Mouse (Mus musculus): Measurements from ENCODE around the gene Fam184b. TPM values are rescaled to one million over a fixed set of nuclear protein-coding genes. Genes with fewer than 3 reads are reported as not detected.

Fam184b gene
- polyA plus RNA-seq, 1 experiment = 0.01 TPM

GRCm38 (mm10) chr5:45639715-45640092, 290 bp upstream of the Fam184b start:
- H3K79me3 ChIP-seq (ENCODE audit: low read depth) = no peaks in the 10 kb centered on the region
- TF ChIP-seq MYOD1 (IDR thresholded peaks at IDR 0.05; ENCODE audit: control insufficient read depth, insufficient read length, low read depth) (no peak), USF1 (IDR thresholded peaks at IDR 0.05; ENCODE audit: low read depth) (no peak), MYOG (IDR thresholded peaks at IDR 0.05; ENCODE audit: control insufficient read depth, extremely low read depth, insufficient read length) (no peak), CTCF (IDR thresholded peaks at IDR 0.05; ENCODE audit: control insufficient read depth, insufficient read depth, insufficient read length) (no peak), MAX (IDR thresholded peaks at IDR 0.05) (no peak), CEBPB (IDR thresholded peaks at IDR 0.05; ENCODE audit: low read depth) (no peak), FOSL1 (IDR thresholded peaks at IDR 0.05; ENCODE audit: insufficient read depth, low read length, poor library complexity, severe bottlenecking) (no peak)
- no peaks in the 10 kb centered on the region for H3K36me3 ChIP-seq (ENCODE audit: control insufficient read depth, insufficient read depth)
- H3K27me3 ChIP-seq (ENCODE audit: control insufficient read depth, insufficient read depth, insufficient read length) = peaks cover 18% of the 10 kb centered on the region
- H3K4me3 ChIP-seq (ENCODE audit: insufficient read depth, poor library complexity, severe bottlenecking) = no peak overlapping the region
- no peak overlapping the region for H3ac ChIP-seq (ENCODE audit: control insufficient read depth, insufficient read length, low read depth)
- H3K79me2 ChIP-seq (ENCODE audit: control insufficient read depth, insufficient read depth) = no peaks in the 10 kb centered on the region

DNA sequence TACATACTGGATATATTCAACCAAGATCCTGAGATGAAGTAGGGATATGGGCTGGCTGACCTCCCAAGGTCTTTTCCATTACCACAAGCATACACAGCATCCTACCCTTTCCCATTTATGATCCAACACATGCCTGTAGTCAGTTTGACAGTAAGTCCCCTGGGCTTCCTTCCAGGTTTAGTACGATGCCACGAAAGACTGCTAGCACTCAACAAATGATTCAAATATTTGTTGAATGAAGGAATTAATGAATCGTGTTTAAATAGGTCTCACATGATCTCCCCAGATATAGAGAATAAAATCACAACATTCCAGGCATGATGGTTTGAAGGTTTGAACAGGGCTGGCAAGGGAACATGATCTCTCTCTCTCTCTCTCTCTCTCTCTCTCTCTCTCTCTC, 1.0 kb downstream of the Fam184b start:
- Histone ChIP-seq H3K36me3 (ENCODE audit: control insufficient read depth, insufficient read depth) (no peaks in the 10 kb centered on the region), H3K79me3 (ENCODE audit: low read depth) (no peaks in the 10 kb centered on the region), H3K79me2 (ENCODE audit: control insufficient read depth, insufficient read depth) (no peaks in the 10 kb centered on the region), H3ac (ENCODE audit: control insufficient read depth, insufficient read length, low read depth) (no peak overlapping the region), H3K27me3 (ENCODE audit: control insufficient read depth, insufficient read depth, insufficient read length) (peaks cover 18% of the 10 kb centered on the region), H3K4me3 (ENCODE audit: insufficient read depth, poor library complexity, severe bottlenecking) (no peak overlapping the region)
- TF ChIP-seq MAX (IDR thresholded peaks at IDR 0.05) = no peak
- TF ChIP-seq MYOD1 (IDR thresholded peaks at IDR 0.05; ENCODE audit: control insufficient read depth, insufficient read length, low read depth) = no peak
- TF ChIP-seq USF1 (IDR thresholded peaks at IDR 0.05; ENCODE audit: low read depth) = no peak
- TF ChIP-seq FOSL1 (IDR thresholded peaks at IDR 0.05; ENCODE audit: insufficient read depth, low read length, poor library complexity, severe bottlenecking) = no peak
- no peak for TF ChIP-seq MYOG (IDR thresholded peaks at IDR 0.05; ENCODE audit: control insufficient read depth, extremely low read depth, insufficient read length)
- no peak for TF ChIP-seq CEBPB (IDR thresholded peaks at IDR 0.05; ENCODE audit: low read depth)
- TF ChIP-seq CTCF (IDR thresholded peaks at IDR 0.05; ENCODE audit: control insufficient read depth, insufficient read depth, insufficient read length) = no peak

DNA sequence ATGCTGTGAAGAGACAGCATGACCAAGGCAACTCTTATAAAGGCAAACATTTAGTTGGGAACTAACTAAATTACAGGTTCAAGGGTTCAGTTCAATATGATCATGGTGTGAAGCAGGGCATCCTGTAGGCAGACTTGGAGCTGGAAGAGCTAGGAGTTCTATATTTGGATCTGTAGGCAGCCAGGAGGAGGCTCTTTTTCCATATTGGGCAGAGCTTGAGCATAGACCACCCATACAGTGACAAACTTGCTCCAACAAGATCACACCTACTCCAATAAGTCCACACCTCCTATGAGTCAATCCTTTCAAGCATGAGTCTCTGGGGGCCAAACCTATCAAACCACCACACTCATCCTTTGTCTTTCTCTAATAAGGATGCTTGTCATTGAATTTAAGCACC, 9.9 kb downstream of the Fam184b start:
- Histone ChIP-seq H3ac (ENCODE audit: control insufficient read depth, insufficient read length, low read depth) (no peak overlapping the region), H3K4me3 (ENCODE audit: insufficient read depth, poor library complexity, severe bottlenecking) (no peak overlapping the region), H3K79me3 (ENCODE audit: low read depth) (no peaks in the 10 kb centered on the region), H3K27me3 (ENCODE audit: control insufficient read depth, insufficient read depth, insufficient read length) (no peaks in the 10 kb centered on the region), H3K36me3 (ENCODE audit: control insufficient read depth, insufficient read depth) (no peaks in the 10 kb centered on the region), H3K79me2 (ENCODE audit: control insufficient read depth, insufficient read depth) (no peaks in the 10 kb centered on the region)
- TF ChIP-seq CTCF (IDR thresholded peaks at IDR 0.05; ENCODE audit: control insufficient read depth, insufficient read depth, insufficient read length) = no peak

GRCm38 (mm10) chr5:45627771-45628170, 11.6 kb downstream of the Fam184b start:
- no peaks in the 10 kb centered on the region for H3K79me3 ChIP-seq (ENCODE audit: low read depth)
- no peaks in the 10 kb centered on the region for H3K36me3 ChIP-seq (ENCODE audit: control insufficient read depth, insufficient read depth)
- no peaks in the 10 kb centered on the region for H3K79me2 ChIP-seq (ENCODE audit: control insufficient read depth, insufficient read depth)
- no peaks in the 10 kb centered on the region for H3K27me3 ChIP-seq (ENCODE audit: control insufficient read depth, insufficient read depth, insufficient read length)
- no peak overlapping the region for H3K4me3 ChIP-seq (ENCODE audit: insufficient read depth, poor library complexity, severe bottlenecking)
- no peak overlapping the region for H3ac ChIP-seq (ENCODE audit: control insufficient read depth, insufficient read length, low read depth)
- TF ChIP-seq MYOD1 (IDR thresholded peaks at IDR 0.05; ENCODE audit: control insufficient read depth, insufficient read length, low read depth) = no peak
- no peak for TF ChIP-seq USF1 (IDR thresholded peaks at IDR 0.05; ENCODE audit: low read depth)
- TF ChIP-seq CTCF (IDR thresholded peaks at IDR 0.05; ENCODE audit: control insufficient read depth, insufficient read depth, insufficient read length) = no peak
- TF ChIP-seq MAX (IDR thresholded peaks at IDR 0.05) = no peak
- TF ChIP-seq CEBPB (IDR thresholded peaks at IDR 0.05; ENCODE audit: low read depth) = no peak
- no peak for TF ChIP-seq MYOG (IDR thresholded peaks at IDR 0.05; ENCODE audit: control insufficient read depth, extremely low read depth, insufficient read length)
- TF ChIP-seq FOSL1 (IDR thresholded peaks at IDR 0.05; ENCODE audit: insufficient read depth, low read length, poor library complexity, severe bottlenecking) = no peak

DNA sequence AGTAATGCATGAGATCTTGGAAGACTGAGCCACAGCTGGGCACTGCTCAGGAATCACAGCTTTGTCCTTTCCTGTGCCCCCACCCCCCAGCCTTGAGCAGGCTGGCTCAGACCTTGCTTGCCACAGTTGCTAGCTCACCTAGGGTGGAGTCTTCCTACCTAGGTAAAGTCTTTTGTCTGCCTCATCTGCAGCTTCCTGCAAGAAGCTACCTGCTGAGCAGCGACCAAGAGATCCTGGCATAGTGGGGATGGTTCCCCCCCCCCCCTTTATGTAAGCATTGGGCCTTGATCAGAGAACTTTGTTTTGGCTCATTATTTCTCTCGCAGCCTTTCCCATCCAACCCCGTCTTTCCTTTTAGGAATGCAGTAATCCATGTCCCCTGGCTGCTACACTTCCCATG, 17.9 kb downstream of the Fam184b start:
- H3ac ChIP-seq (ENCODE audit: control insufficient read depth, insufficient read length, low read depth) = no peak overlapping the region
- no peaks in the 10 kb centered on the region for H3K79me3 ChIP-seq (ENCODE audit: low read depth)
- H3K79me2 ChIP-seq (ENCODE audit: control insufficient read depth, insufficient read depth) = no peaks in the 10 kb centered on the region
- no peak overlapping the region for H3K4me3 ChIP-seq (ENCODE audit: insufficient read depth, poor library complexity, severe bottlenecking)
- H3K36me3 ChIP-seq (ENCODE audit: control insufficient read depth, insufficient read depth) = no peaks in the 10 kb centered on the region
- TF ChIP-seq FOSL1 (IDR thresholded peaks at IDR 0.05; ENCODE audit: insufficient read depth, low read length, poor library complexity, severe bottlenecking) (no peak), MAX (IDR thresholded peaks at IDR 0.05) (no peak), CTCF (IDR thresholded peaks at IDR 0.05; ENCODE audit: control insufficient read depth, insufficient read depth, insufficient read length) (no peak), MYOG (IDR thresholded peaks at IDR 0.05; ENCODE audit: control insufficient read depth, extremely low read depth, insufficient read length) (no peak), MYOD1 (IDR thresholded peaks at IDR 0.05; ENCODE audit: control insufficient read depth, insufficient read length, low read depth) (no peak), CEBPB (IDR thresholded peaks at IDR 0.05; ENCODE audit: low read depth) (no peak)
- no peaks in the 10 kb centered on the region for H3K27me3 ChIP-seq (ENCODE audit: control insufficient read depth, insufficient read depth, insufficient read length)

DNA sequence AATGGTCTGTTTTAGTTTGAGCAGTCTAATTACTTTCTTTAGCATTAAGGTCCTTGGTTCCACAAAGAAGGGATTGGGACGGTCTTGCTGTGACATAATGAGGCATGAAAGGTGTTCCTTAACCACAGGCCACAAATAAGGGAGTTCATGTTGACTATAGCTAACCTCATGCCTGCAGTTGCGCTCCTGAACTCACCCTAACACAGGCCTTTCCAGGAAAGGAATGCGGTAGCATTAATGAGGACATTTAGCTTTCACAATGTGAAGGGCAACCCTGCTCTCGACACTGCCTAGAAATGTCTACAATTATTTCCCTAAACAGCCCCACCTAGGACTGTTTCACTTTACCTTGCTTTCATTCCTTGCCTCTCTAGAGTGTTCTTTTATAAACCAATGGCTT, 40.4 kb downstream of the Fam184b start:
- Histone ChIP-seq H3ac (ENCODE audit: control insufficient read depth, insufficient read length, low read depth) (no peak overlapping the region), H3K4me3 (ENCODE audit: insufficient read depth, poor library complexity, severe bottlenecking) (no peak overlapping the region), H3K79me2 (ENCODE audit: control insufficient read depth, insufficient read depth) (no peaks in the 10 kb centered on the region), H3K36me3 (ENCODE audit: control insufficient read depth, insufficient read depth) (no peaks in the 10 kb centered on the region), H3K27me3 (ENCODE audit: control insufficient read depth, insufficient read depth, insufficient read length) (no peaks in the 10 kb centered on the region), H3K79me3 (ENCODE audit: low read depth) (no peaks in the 10 kb centered on the region)
- TF ChIP-seq CTCF (IDR thresholded peaks at IDR 0.05; ENCODE audit: control insufficient read depth, insufficient read depth, insufficient read length) (no peak), MAX (IDR thresholded peaks at IDR 0.05) (no peak), USF1 (IDR thresholded peaks at IDR 0.05; ENCODE audit: low read depth) (no peak), MYOD1 (IDR thresholded peaks at IDR 0.05; ENCODE audit: control insufficient read depth, insufficient read length, low read depth) (no peak), CEBPB (IDR thresholded peaks at IDR 0.05; ENCODE audit: low read depth) (no peak), FOSL1 (IDR thresholded peaks at IDR 0.05; ENCODE audit: insufficient read depth, low read length, poor library complexity, severe bottlenecking) (no peak), MYOG (IDR thresholded peaks at IDR 0.05; ENCODE audit: control insufficient read depth, extremely low read depth, insufficient read length) (no peak)

Measured in C2C12 (cell line).